8 mouse cellular contexts compared by ENCODE assay signal in genomic region chr12:4916994-4917804, GRCm38 (mm10). TPM values are rescaled to one million over a fixed set of nuclear protein-coding genes. Genes with fewer than 3 reads are reported as not detected.
DNase-seq lines count a peak whose midpoint lies in the region; ATAC-seq and TF ChIP-seq lines count a peak whose summit lies in the region.

Atad2b (plus strand) TSS chr12:4917353.

- WGBS in forebrain, embryonic 10.5 days, result under 1% methylated on average over 89 of the region's 89 CpGs
- WGBS in heart, embryonic 15.5 days, result 0% methylated on average over 83 of the region's 89 CpGs
- WGBS in liver, embryonic 14.5 days (ENCODE audit: insufficient replicate concordance), result under 1% methylated on average over 82 of the region's 89 CpGs
- WGBS in neural tube, embryonic 11.5 days, result under 1% methylated on average over 59 of the region's 89 CpGs
- WGBS in stomach, postnatal 0 days, result under 1% methylated on average over 84 of the region's 89 CpGs

- no peaks in the 10 kb centered on the region for H3K36me3 ChIP-seq in forebrain, embryonic 10.5 days (replicated peaks)
- H3K36me3 ChIP-seq in heart, embryonic 15.5 days, result no peaks in the 10 kb centered on the region
- H3K36me3 ChIP-seq in liver, embryonic 14.5 days (replicated peaks; ENCODE audit: control insufficient read depth, insufficient read depth, low read depth), result no peaks in the 10 kb centered on the region
- H3K36me3 ChIP-seq in neural tube, embryonic 11.5 days (ENCODE audit: control insufficient read depth, insufficient read depth, low read length), result no peaks in the 10 kb centered on the region
- no peaks in the 10 kb centered on the region for H3K36me3 ChIP-seq in stomach, postnatal 0 days (ENCODE audit: control insufficient read depth, insufficient read depth, low read length)

- peak; percentile 85 for ATAC-seq in CD4-positive, CD25-positive, alpha-beta regulatory T cell, adult 4 months
- ATAC-seq in heart, embryonic 15.5 days (replicated peaks; ENCODE audit: insufficient number of reproducible peaks, insufficient read depth, low FRiP score, low read depth), result peak; percentile 98
- ATAC-seq in liver, embryonic 14.5 days (ENCODE audit: insufficient read depth), result peak; percentile 93
- ATAC-seq in neural tube, embryonic 11.5 days (ENCODE audit: insufficient read depth, low FRiP score, low TSS enrichment), result peak; percentile 98
- peak; percentile 98 for ATAC-seq in stomach, postnatal 0 days (ENCODE audit: low FRiP score, low TSS enrichment)

- TF ChIP-seq EP300 in liver, embryonic 14.5 days (IDR thresholded peaks at IDR 0.05; ENCODE audit: low read depth), result no peak
- no peak for TF ChIP-seq EP300 in stomach, postnatal 0 days (optimal IDR thresholded peaks at IDR 0.05)

- H3K9me3 ChIP-seq in forebrain, embryonic 10.5 days, result no peaks in the 10 kb centered on the region
- H3K9me3 ChIP-seq in heart, embryonic 15.5 days (replicated peaks), result no peaks in the 10 kb centered on the region
- H3K9me3 ChIP-seq in liver, embryonic 14.5 days (ENCODE audit: control insufficient read depth, low read length), result no peaks in the 10 kb centered on the region
- H3K9me3 ChIP-seq in neural tube, embryonic 11.5 days (ENCODE audit: control insufficient read depth, low read length), result no peaks in the 10 kb centered on the region
- H3K9me3 ChIP-seq in stomach, postnatal 0 days (ENCODE audit: control insufficient read depth, low read length), result no peaks in the 10 kb centered on the region

- peak; percentile 96 for TF ChIP-seq CTCF in liver, embryonic 14.5 days (IDR thresholded peaks at IDR 0.05; ENCODE audit: low read depth)
- TF ChIP-seq CTCF in stomach, postnatal 0 days (IDR thresholded peaks at IDR 0.05; ENCODE audit: low read depth), result peak; percentile 99

- H3K27me3 ChIP-seq in forebrain, embryonic 10.5 days (ENCODE audit: poor library complexity, severe bottlenecking), result no peaks in the 10 kb centered on the region
- H3K27me3 ChIP-seq in heart, embryonic 15.5 days, result no peaks in the 10 kb centered on the region
- H3K27me3 ChIP-seq in liver, embryonic 14.5 days (ENCODE audit: control insufficient read depth, insufficient read depth, low read length), result no peaks in the 10 kb centered on the region
- no peaks in the 10 kb centered on the region for H3K27me3 ChIP-seq in neural tube, embryonic 11.5 days (ENCODE audit: control insufficient read depth, insufficient read depth, low read length)
- no peaks in the 10 kb centered on the region for H3K27me3 ChIP-seq in stomach, postnatal 0 days (ENCODE audit: control insufficient read depth, insufficient read depth, low read length)

- peak within 1 kb of the TSS; percentile 99 for H3K27ac ChIP-seq in forebrain, embryonic 10.5 days
- H3K27ac ChIP-seq in heart, embryonic 15.5 days, result peak within 1 kb of the TSS; percentile 96
- H3K27ac ChIP-seq in liver, embryonic 14.5 days, result peak within 1 kb of the TSS; percentile 47
- peak within 1 kb of the TSS; percentile 95 for H3K27ac ChIP-seq in neural tube, embryonic 11.5 days (ENCODE audit: low read depth, low read length)
- peak within 1 kb of the TSS; percentile 99 for H3K27ac ChIP-seq in stomach, postnatal 0 days (replicated peaks)

- peak within 1 kb of the TSS; percentile 95 for H3K9ac ChIP-seq in heart, embryonic 15.5 days
- peak within 1 kb of the TSS; percentile 97 for H3K9ac ChIP-seq in liver, embryonic 14.5 days (replicated peaks)
- H3K9ac ChIP-seq in neural tube, embryonic 11.5 days (ENCODE audit: low read length), result peak within 1 kb of the TSS; percentile 99
- peak within 1 kb of the TSS; percentile 99 for H3K9ac ChIP-seq in stomach, postnatal 0 days (ENCODE audit: low read length)

- H3K4me3 ChIP-seq in forebrain, embryonic 10.5 days, result peak within 1 kb of the TSS; percentile 94
- H3K4me3 ChIP-seq in heart, embryonic 15.5 days, result peak within 1 kb of the TSS; percentile 84
- H3K4me3 ChIP-seq in liver, embryonic 14.5 days (ENCODE audit: insufficient read depth in 1 of 2, low read depth in 2 of 2, low read length in 2 of 2), result peak within 1 kb of the TSS; percentile 89 to 92
- H3K4me3 ChIP-seq in neural tube, embryonic 11.5 days (ENCODE audit: low read depth, low read length), result peak within 1 kb of the TSS; percentile 92
- peak within 1 kb of the TSS; percentile 100 for H3K4me3 ChIP-seq in stomach, postnatal 0 days (ENCODE audit: low read depth, low read length)

- DNase-seq in c-Kit-negative CD71-positive TER-119-positive erythroid progenitor cells, embryonic 14.5 days (ENCODE audit: low read depth, low spot score), result peak; percentile 93
- DNase-seq in forebrain, embryonic 10.5 days (ENCODE audit: extremely low spot score, low spot score), result peak; percentile 94
- peak; percentile 95 to 98 for DNase-seq in kidney, postnatal 25 days
- peak; percentile 91 to 92 (median 92) for DNase-seq in liver, embryonic 14.5 days (ENCODE audit: low read depth in 3 of 3, low spot score in 3 of 3)
- DNase-seq in neural tube, embryonic 11.5 days (ENCODE audit: low spot score), result peak; percentile 99
- peak; percentile 97 for DNase-seq in stomach, postnatal 0 days (ENCODE audit: low spot score)

- H3K4me2 ChIP-seq in heart, embryonic 15.5 days, result peak within 1 kb of the TSS; percentile 72
- H3K4me2 ChIP-seq in liver, embryonic 14.5 days (ENCODE audit: low read depth), result peak within 1 kb of the TSS; percentile 75
- peak within 1 kb of the TSS; percentile 67 for H3K4me2 ChIP-seq in neural tube, embryonic 11.5 days (ENCODE audit: low read depth)
- H3K4me2 ChIP-seq in stomach, postnatal 0 days (replicated peaks; ENCODE audit: low read depth), result peak within 1 kb of the TSS; percentile 73

- H3K4me1 ChIP-seq in forebrain, embryonic 10.5 days, result peaks cover 23% of the 10 kb centered on the region
- H3K4me1 ChIP-seq in heart, embryonic 15.5 days (replicated peaks), result peaks cover 12% of the 10 kb centered on the region
- H3K4me1 ChIP-seq in liver, embryonic 14.5 days (replicated peaks; ENCODE audit: control insufficient read depth in 2 of 2, insufficient read depth in 2 of 2, low read length in 1 of 2), result peaks cover 7 to 8% of the 10 kb centered on the region in 2 experiments
- peaks cover 4% of the 10 kb centered on the region; the same call in 1 of the 2 replicates for H3K4me1 ChIP-seq in neural tube, embryonic 11.5 days (ENCODE audit: control insufficient read depth, insufficient read depth, low read length)
- no peaks in the 10 kb centered on the region for H3K4me1 ChIP-seq in stomach, postnatal 0 days (replicated peaks; ENCODE audit: control insufficient read depth, insufficient read depth)

RNA-seq across cellular contexts. Expression of gene Atad2b, which starts in this region (rescaled TPM):
- 10 to 100 TPM; 11.9 to 13.0 TPM for polyA plus RNA-seq in CD4-positive, CD25-positive, alpha-beta regulatory T cell, adult 4 months (2017; shearing (Covaris generic))
- 11.3 and 12.7 TPM in 2 replicates for polyA plus RNA-seq in forebrain, embryonic 10.5 days (2016; fragmentation: Nextera tagmentation; extraction: Ambion mirVana)
- 6.0 and 6.9 TPM in 2 replicates for polyA plus RNA-seq in heart, embryonic 15.5 days (2015; fragmentation: Nextera tagmentation; extraction: Ambion mirVana)
- polyA plus RNA-seq in liver, embryonic 14.5 days (2012; rRNA removed), result 5.5 and 6.6 TPM in 2 replicates
- polyA plus RNA-seq in liver, embryonic 14.5 days (2014; fragmentation: Nextera tagmentation; extraction: Ambion mirVana), result 7.0 and 8.1 TPM in 2 replicates
- 22.5 and 27.1 TPM in 2 replicates for polyA plus RNA-seq in neural tube, embryonic 11.5 days (2014; fragmentation: Nextera tagmentation; extraction: Ambion mirVana)
- 4.1 and 4.6 TPM in 2 replicates for polyA plus RNA-seq in stomach, postnatal 0 days (2015; fragmentation: Nextera tagmentation; extraction: Ambion mirVana)

Comparison
In these comparisons a context has a peak if more than half of its experiments do, and no peak if none do; other contexts are left out.
1. Peak in every context shown above with its lines: DNase-seq, ATAC-seq, H3K4me3 ChIP-seq and H3K27ac ChIP-seq.
2. H3K27ac ChIP-seq: peak in every context shown above with its lines; median percentile 99 in forebrain, embryonic 10.5 days; 99 in stomach, postnatal 0 days; 96 in heart, embryonic 15.5 days; 95 in neural tube, embryonic 11.5 days; 47 in liver, embryonic 14.5 days.